Comparison of ENCODE assay signal across 14 mouse cellular contexts in genomic region chr3:41453525-41453924, GRCm38 (mm10).
"Had no signal": no experiment of that assay in that cellular context is flagged by ENCODE, and none has a peak within 500 bp of the region (broad histone marks: within the 10 kb centered on the region; RNA-seq: fewer than 3 reads in every experiment).

No protein-coding gene starts in this region.

- H3K4me3 ChIP-seq: liver, embryonic 12.5 days; liver, embryonic 15.5 days; midbrain, embryonic 13.5 days had no signal

- H3K4me2 ChIP-seq: liver, embryonic 12.5 days; liver, embryonic 15.5 days; midbrain, embryonic 13.5 days had no signal

- H3K27me3 ChIP-seq: liver, embryonic 12.5 days; liver, embryonic 15.5 days; midbrain, embryonic 13.5 days had no signal

- H3K9ac ChIP-seq: liver, embryonic 12.5 days; liver, embryonic 15.5 days; midbrain, embryonic 13.5 days had no signal

- H3K9me3 ChIP-seq: liver, embryonic 12.5 days; liver, embryonic 15.5 days; midbrain, embryonic 13.5 days had no signal

- ATAC-seq: liver, embryonic 12.5 days; midbrain, embryonic 13.5 days had no signal

- DNase-seq: kidney, adult 18-20 months; kidney, adult 9 months; kidney, postnatal 10 days; kidney, postnatal 36 days; left cerebral cortex, postnatal 4 days; liver; lung, adult 18-20 months; lung, postnatal 14 days; thymus, adult 18-20 months; thymus, postnatal 36 days had no signal

- H3K27ac ChIP-seq: liver, embryonic 12.5 days; liver, embryonic 15.5 days; macrophage; midbrain, embryonic 13.5 days had no signal

- H3K36me3 ChIP-seq: liver, embryonic 12.5 days; liver, embryonic 15.5 days; midbrain, embryonic 13.5 days had no signal

- H3K4me1 ChIP-seq: liver, embryonic 12.5 days; liver, embryonic 15.5 days; midbrain, embryonic 13.5 days had no signal
